Mouse (Mus musculus) liver, embryonic 13.5 days (tissue): Measurements from ENCODE around the gene Cenpx. TPM values are rescaled to one million over a fixed set of nuclear protein-coding genes. Genes with fewer than 3 reads are reported as not detected.

Experiments
- ATAC-seq: fragments of 200-750 bp; cut with Nextera tagmentation; 2 replicates; pipeline ENCODE4 v1.8.0; 2017; ENCODE audit warnings: low read depth, mild to moderate bottlenecking, moderate number of reproducible peaks, moderate library complexity
- DNase-seq: peaks from one replicate; pipeline ENCODE4 v3.0.0; 2022
- H3K27ac ChIP-seq: fragments of 300-500 bp; sonication (generic); 2 replicates; pipeline ENCODE4 v1.5.1; 2015; ENCODE audit warnings: moderate library complexity, mild to moderate bottlenecking, inconsistent platforms
- H3K27me3 ChIP-seq: fragments of 300-500 bp; sonication (generic); 2 replicates; pipeline ENCODE4 v1.6.1; 2015; ENCODE audit warnings: mild to moderate bottlenecking, inconsistent platforms
- H3K36me3 ChIP-seq: fragments of 300-500 bp; sonication (generic); 2 replicates; pipeline ENCODE4 v1.6.1; 2015; ENCODE audit warnings: mild to moderate bottlenecking, inconsistent platforms
- H3K4me1 ChIP-seq: fragments of 300-500 bp; sonication (generic); replicated peaks from 2 replicates; pipeline ENCODE4 v1.6.1; 2015; ENCODE audit warnings: inconsistent platforms
- H3K4me2 ChIP-seq: fragments of 300-500 bp; sonication (generic); 2 replicates; pipeline ENCODE4 v1.6.1; 2015; ENCODE audit warnings: inconsistent platforms, mild to moderate bottlenecking, moderate library complexity
- H3K4me3 ChIP-seq: fragments of 300-500 bp; sonication (generic); replicated peaks from 2 replicates; pipeline ENCODE4 v1.5.1; 2015; ENCODE audit warnings: mild to moderate bottlenecking, inconsistent platforms
- H3K9ac ChIP-seq: fragments of 300-500 bp; sonication (generic); 2 replicates; pipeline ENCODE4 v1.6.1; 2015; ENCODE audit warnings: mild to moderate bottlenecking, inconsistent platforms
- H3K9me3 ChIP-seq: fragments of 300-500 bp; sonication (generic); replicated peaks from 2 replicates; pipeline ENCODE4 v1.6.1; 2016; ENCODE audit warnings: inconsistent platforms
- WGBS: fragments of 180-500 bp; shearing (Covaris S2); methylation state at CpG from one replicate; pipeline ENCODE4 v1.1.7; 2015; ENCODE audit not compliant: insufficient replicate concordance; 5-methylcytosine and 5-hydroxymethylcytosine counted together
- polyA plus RNA-seq: library from polyadenylated mRNA; unstranded; fragments of >200 nt; fragmentation: Nextera tagmentation; extraction: Ambion mirVana; gene quantifications from 2 replicates; pipeline ENCODE4 v1.2.1, GENCODE M21; 2015

Gene Cenpx
- polyA plus RNA-seq, 1 experiment from 2014 or later: 126 TPM

DNA sequence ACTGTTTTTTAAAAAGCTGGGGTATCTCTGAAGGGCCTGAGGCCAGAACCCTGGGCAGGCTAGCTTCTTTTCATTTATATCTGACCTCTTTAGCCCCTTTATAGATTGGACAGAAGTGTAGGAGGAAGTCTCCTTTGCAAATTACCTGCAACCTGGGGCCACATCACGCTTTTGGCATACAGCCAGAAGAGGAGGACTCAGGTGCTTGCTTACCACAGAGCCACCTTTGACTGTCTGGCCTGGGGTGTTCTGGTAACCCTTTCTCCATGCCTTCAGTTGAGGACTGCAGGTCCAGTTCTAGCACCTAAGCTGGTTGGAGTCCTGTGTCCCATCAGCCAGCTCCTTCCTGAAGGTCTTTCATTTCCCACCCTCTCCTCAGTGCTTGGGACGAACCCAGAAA lies 4.0 kb downstream of the Cenpx start:
- Histone ChIP-seq H3K4me3 (no peak overlapping the region), H3K27ac (no peak overlapping the region), H3K27me3 (no peaks in the 10 kb centered on the region), H3K36me3 (peaks cover 27% of the 10 kb centered on the region), H3K4me2 (no peak overlapping the region), H3K4me1 (peaks cover 25% of the 10 kb centered on the region), H3K9ac (no peak overlapping the region), H3K9me3 (no peaks in the 10 kb centered on the region)
- ATAC-seq: no peak
- DNase-seq: no peak
- WGBS: 73% methylated on average over 2 of the region's 2 CpGs

DNA sequence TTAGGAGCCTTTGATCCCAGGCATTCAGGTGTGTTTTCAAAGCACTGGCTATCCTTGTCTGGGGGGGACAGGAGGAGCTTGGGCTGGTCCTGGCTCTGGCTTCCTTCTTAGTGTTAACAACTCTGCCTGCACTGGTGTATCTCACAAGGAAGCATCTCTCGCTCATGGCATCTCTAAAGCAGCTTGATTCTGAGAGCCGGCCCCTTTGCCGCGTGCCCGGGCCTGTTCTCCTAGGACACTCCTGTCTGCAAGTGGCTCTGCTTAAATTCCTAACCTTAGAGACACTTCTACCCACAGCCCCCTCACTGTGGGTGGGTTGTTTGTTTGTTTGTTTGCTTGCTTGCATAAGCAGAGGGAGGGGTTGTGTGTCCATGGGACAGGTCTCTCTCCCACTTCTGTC lies 5.6 kb downstream of the Cenpx start:
- no peak for DNase-seq
- H3K4me1 ChIP-seq: peaks cover 20% of the 10 kb centered on the region
- WGBS: 64% methylated on average over 5 of the region's 5 CpGs
- no peaks in the 10 kb centered on the region for H3K9me3 ChIP-seq
- no peak overlapping the region for H3K9ac ChIP-seq
- no peak overlapping the region for H3K27ac ChIP-seq
- no peak for ATAC-seq
- no peak overlapping the region for H3K4me2 ChIP-seq
- no peaks in the 10 kb centered on the region for H3K27me3 ChIP-seq
- H3K36me3 ChIP-seq: peaks cover 35% of the 10 kb centered on the region
- H3K4me3 ChIP-seq: no peak overlapping the region

DNA sequence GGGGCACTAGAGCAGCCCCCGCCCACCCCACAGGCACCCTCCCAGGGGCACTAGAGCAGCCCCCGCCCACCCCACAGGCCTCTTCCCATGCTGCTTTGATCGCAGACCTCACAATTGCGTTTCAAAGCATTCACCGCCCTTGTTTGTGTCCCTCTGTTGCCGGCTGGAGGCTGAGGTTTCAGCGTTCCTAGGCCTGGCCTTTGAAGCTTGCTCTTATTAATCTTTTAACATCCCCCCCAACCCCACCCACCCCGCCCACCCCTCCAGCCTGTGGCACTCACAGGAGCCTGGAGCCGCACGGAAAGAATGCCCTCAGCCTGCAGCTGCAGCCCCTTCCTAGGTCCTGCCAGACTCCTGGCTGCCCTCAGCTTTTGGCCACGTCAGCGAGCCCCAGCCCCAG lies 6.3 kb downstream of the Cenpx start:
- no peak overlapping the region for H3K4me3 ChIP-seq
- no peak for DNase-seq
- WGBS: 46% methylated on average over 11 of the region's 12 CpGs

DNA sequence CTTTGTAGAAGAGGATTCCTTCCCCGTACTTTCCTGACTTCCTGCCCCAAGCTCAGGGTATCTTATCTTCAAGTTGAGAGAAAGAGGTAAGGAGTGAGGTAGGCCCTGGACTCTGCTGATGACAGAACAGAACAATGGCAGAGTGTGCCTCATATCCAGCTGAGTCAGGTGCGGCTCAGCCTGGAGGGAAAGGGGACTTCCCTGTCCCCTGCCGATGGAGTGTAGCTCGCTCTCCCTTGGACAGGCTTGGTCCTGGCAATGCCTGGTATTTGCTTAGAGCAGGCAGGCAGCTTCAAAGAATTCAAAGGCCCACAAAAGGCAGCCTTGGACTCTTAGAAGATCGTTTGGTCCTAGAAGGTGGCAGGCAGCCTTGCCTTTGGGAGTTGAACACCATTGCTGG lies 7.4 kb downstream of the Cenpx start:
- Histone ChIP-seq H3K9me3 (no peaks in the 10 kb centered on the region), H3K4me1 (peaks cover 10% of the 10 kb centered on the region), H3K4me2 (no peak overlapping the region), H3K27ac (no peak overlapping the region), H3K27me3 (no peaks in the 10 kb centered on the region), H3K36me3 (peaks cover 41% of the 10 kb centered on the region), H3K4me3 (no peak overlapping the region), H3K9ac (no peak overlapping the region)
- ATAC-seq (no peak), DNase-seq (no peak)
- WGBS: 68% methylated on average over 5 of the region's 5 CpGs

More for the DNA sequence above, 6.3 kb downstream of the Cenpx start:
- Histone ChIP-seq H3K4me1 (peaks cover 12% of the 10 kb centered on the region), H3K36me3 (peaks cover 39% of the 10 kb centered on the region), H3K9ac (no peak overlapping the region), H3K4me2 (no peak overlapping the region), H3K27me3 (no peaks in the 10 kb centered on the region), H3K27ac (no peak overlapping the region), H3K9me3 (no peaks in the 10 kb centered on the region)
- no peak for ATAC-seq

DNA sequence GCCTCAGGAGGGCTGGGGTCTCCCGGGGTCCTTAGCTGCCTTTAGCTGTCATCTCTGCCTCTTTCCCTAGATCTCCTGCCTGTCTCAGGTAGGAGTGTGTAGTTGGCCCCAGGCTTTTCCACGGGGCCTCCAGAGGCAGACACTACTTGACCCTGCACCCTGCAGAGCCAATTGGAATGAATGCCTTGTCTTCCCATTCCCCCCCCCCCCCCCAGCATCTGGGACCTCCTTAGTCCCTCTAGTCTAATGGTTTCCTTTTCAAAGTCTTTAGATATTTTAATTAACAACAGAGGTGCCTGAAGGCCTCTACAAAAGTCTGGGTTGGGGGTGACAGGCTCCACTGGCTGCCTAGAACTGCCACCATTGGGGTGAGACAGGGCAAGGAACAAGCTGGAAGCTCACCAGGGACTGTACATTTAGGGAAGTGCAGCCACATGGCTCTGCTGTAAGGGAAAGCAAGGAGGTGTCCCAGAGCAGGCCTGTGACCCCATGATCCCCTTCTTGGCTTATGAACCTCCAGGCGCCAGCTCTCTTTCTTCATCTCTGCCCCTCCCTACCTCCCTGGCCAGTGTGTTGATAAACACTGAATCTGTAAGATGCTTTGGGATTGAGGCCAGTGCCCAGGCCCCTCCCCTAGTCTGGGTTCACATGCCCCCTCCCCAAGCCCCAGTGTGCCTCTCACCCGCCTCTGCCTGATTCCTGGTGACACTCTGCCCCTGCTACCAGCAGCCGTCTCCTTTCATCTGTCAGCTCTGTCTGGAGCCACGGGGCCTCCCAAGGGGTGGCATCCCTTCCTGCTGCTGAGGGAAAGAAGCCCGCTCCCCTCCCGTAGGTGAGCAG lies 8.8 kb downstream of the Cenpx start:
- Histone ChIP-seq H3K27me3 (no peaks in the 10 kb centered on the region), H3K27ac (no peak overlapping the region), H3K9me3 (no peaks in the 10 kb centered on the region), H3K4me3 (no peak overlapping the region), H3K36me3 (peaks cover 35% of the 10 kb centered on the region), H3K9ac (no peak overlapping the region), H3K4me2 (no peak overlapping the region), H3K4me1 (peaks cover 10% of the 10 kb centered on the region)
- WGBS: 53% methylated on average over 8 of the region's 8 CpGs
- ATAC-seq: no peak
- DNase-seq: no peak

DNA sequence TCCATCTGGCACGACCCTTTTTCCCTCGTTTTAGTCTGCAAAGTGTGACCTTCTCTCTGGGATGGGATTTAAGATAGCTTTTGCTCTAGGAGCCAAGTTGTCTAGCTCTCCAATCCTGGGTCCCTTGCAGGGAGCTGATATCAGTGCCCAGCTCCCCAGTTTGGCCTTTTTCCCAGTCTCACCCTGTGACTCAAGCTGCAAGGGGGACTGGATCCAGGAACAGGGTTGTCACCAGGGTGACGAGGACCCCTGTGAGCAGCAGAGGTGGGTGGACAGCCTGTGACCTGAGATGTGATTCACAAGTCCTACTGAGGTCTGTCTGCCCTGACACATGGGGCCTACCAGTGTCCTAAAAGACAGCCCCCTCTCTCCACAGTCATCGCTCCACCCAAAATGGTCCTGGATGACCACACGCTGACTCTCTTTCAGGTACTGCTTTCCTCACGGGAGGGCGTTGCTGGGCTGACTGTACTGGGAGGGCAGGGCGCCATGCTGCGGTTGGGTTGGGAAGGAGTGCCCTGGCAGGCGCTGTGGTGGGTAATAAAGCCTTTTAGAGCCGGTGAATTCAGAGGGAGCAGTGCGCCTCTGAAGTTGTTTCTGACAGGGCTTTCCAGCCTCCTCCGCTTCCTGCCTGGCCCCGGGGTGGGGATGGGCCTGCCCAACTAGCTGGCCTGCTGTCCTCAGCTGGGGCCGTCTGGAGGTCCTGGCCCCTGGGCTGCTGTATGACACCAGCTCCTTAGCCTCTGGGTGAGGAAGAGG lies 9.7 kb downstream of the Cenpx start:
- no peaks in the 10 kb centered on the region for H3K9me3 ChIP-seq
- no peak overlapping the region for H3K9ac ChIP-seq
- no peak overlapping the region for H3K27ac ChIP-seq
- H3K4me3 ChIP-seq: no peak overlapping the region
- DNase-seq: no peak
- no peaks in the 10 kb centered on the region for H3K27me3 ChIP-seq
- WGBS: 76% methylated on average over 15 of the region's 15 CpGs
- peaks cover 34% of the 10 kb centered on the region for H3K36me3 ChIP-seq
- no peak for ATAC-seq
- H3K4me2 ChIP-seq: no peak overlapping the region
- H3K4me1 ChIP-seq: peaks cover 10% of the 10 kb centered on the region

DNA sequence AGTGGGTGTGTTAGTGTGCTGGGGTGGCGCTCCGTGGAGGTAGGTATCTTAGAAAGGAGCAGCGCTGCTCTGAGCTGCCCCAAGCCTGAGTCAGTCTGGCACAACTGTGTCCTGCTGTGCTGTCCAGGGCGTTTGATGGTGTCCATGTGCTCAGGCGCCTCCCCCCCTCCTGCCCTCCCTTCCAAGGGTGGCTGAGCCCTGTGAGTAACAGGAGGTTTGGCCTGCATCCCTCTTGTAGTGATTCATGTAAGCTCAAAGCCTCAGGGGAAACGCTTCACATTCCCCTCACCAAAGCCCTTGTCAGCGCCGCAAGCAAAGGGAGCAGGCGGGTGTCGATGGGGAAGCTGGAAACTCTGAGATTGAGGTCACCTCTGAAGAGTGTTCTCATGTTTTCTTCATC lies 15.8 kb downstream of the Cenpx start:
- no peak overlapping the region for H3K4me3 ChIP-seq
- H3K27me3 ChIP-seq: no peaks in the 10 kb centered on the region
- H3K4me1 ChIP-seq: 0 out of 2 replicates have a peak, but pooled peaks cover 10% of the 10 kb centered on the region
- WGBS: 82% methylated on average over 10 of the region's 10 CpGs
- H3K9me3 ChIP-seq: 0 out of 2 replicates have a peak, but pooled peaks cover 4% of the 10 kb centered on the region
- peaks cover 42% of the 10 kb centered on the region for H3K36me3 ChIP-seq
- ATAC-seq (no peak), DNase-seq (no peak)
- no peak overlapping the region for H3K9ac ChIP-seq
- H3K4me2 ChIP-seq: no peak overlapping the region
- no peak overlapping the region for H3K27ac ChIP-seq

DNA sequence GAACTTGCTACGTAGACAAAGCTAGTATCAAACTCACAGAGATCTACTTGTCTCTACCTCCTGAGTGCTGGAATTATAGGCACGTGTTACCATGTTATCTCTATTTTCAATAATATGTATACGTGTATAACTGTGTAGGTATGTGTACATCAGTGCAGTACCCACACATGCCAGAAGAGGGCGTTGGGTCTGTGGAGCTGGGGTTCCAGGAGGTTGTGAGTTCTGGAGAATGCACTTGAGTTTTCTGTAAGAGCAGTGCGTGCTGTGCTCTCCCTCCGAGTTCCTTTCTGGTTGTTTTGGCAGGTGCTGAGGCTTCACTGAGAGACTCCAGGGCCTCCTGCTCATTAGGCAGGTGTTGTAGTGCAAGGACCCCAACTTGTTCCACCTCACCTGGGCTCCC lies 17.0 kb downstream of the Cenpx start:
- H3K9me3 ChIP-seq: 0 out of 2 replicates have a peak, but pooled peaks cover 4% of the 10 kb centered on the region
- H3K4me2 ChIP-seq: no peak overlapping the region
- H3K27me3 ChIP-seq: no peaks in the 10 kb centered on the region
- no peak overlapping the region for H3K9ac ChIP-seq
- H3K27ac ChIP-seq: no peak overlapping the region
- WGBS: 79% methylated on average over 6 of the region's 6 CpGs
- ATAC-seq: no peak
- H3K36me3 ChIP-seq: peaks cover 33% of the 10 kb centered on the region
- 0 out of 2 replicates have a peak, but pooled peaks cover 11% of the 10 kb centered on the region for H3K4me1 ChIP-seq
- H3K4me3 ChIP-seq: no peak overlapping the region
- no peak for DNase-seq

DNA sequence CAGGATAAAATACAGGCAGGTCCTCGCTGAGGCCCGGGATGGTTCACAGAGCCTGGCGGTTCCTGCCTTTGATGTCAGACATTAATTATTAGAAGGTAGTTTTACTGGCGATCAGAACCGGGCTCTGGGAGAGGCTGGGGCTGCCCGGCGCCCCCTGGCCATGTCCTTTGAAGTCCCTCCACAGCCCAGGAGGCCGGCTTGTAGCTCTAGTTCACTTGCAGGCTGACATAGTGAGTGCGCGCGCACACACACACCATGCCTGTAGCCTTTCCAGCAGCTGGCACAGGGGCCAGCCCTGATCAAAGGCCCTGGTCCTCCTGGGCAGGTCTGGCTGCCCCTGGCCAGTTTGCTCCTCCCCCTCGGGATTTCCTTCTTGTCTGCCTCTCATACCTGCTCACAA lies 17.9 kb downstream of the Cenpx start:
- H3K4me1 ChIP-seq: 0 out of 2 replicates have a peak, but pooled peaks cover 13% of the 10 kb centered on the region
- no peak overlapping the region for H3K4me2 ChIP-seq
- H3K9ac ChIP-seq: no peak overlapping the region
- H3K36me3 ChIP-seq: peaks cover 27% of the 10 kb centered on the region
- DNase-seq: no peak
- 78% methylated on average over 12 of the region's 12 CpGs for WGBS
- 0 out of 2 replicates have a peak, but pooled peaks cover 4% of the 10 kb centered on the region for H3K9me3 ChIP-seq
- H3K27ac ChIP-seq: no peak overlapping the region
- H3K27me3 ChIP-seq: no peaks in the 10 kb centered on the region
- no peak for ATAC-seq
- no peak overlapping the region for H3K4me3 ChIP-seq

DNA sequence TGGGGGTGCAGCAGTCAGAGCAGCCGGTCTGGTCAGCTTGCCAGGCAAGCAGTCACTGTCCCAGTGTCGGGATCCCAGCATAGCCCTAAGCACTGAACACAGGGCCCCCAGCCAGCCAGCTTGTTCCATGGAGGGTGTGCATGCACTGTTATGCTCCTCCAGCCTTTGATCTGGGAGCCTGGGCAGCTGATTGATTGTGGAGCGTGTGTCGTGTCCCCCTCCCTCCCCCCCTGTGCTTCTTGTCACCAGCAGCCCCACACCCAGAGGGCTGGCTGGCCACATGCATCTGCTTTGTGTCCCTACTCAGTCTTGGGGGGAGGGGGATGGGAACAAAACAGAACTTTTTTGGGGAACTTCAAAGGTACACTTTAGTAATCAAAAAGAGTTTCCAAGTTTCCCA lies 18.4 kb downstream of the Cenpx start:
- Histone ChIP-seq H3K9ac (no peak overlapping the region), H3K9me3 (0 out of 2 replicates have a peak, but pooled peaks cover 4% of the 10 kb centered on the region), H3K36me3 (peaks cover 31% of the 10 kb centered on the region), H3K4me1 (0 out of 2 replicates have a peak, but pooled peaks cover 13% of the 10 kb centered on the region), H3K4me2 (no peak overlapping the region), H3K4me3 (no peak overlapping the region), H3K27ac (no peak overlapping the region), H3K27me3 (no peaks in the 10 kb centered on the region)
- DNase-seq: no peak
- 65% methylated on average over 4 of the region's 4 CpGs for WGBS
- no peak for ATAC-seq

DNA sequence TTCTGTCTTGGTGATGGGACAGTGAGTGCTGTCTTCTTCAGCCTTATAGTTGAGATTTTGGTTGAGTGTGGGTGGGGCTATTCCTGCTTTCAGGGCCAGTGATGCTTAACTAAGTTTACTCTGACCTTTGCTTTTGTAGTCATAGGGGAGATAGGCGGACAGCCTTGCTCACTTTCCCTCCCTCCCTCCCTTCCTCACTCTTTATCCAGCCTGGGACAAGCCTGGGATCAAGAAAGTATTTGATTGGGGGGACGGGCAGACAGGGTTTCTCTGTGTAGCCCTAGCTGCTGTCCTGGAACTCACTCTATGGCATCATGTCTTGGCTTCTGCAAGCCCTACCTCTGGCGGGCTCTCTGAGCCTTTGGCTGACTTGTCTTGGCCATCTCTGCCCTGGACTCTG lies 20.1 kb downstream of the Cenpx start:
- H3K27me3 ChIP-seq: no peaks in the 10 kb centered on the region
- H3K9ac ChIP-seq: no peak overlapping the region
- 67% methylated on average over 3 of the region's 3 CpGs for WGBS
- peaks cover 35% of the 10 kb centered on the region for H3K36me3 ChIP-seq
- 0 out of 2 replicates have a peak, but pooled peaks cover 4% of the 10 kb centered on the region for H3K9me3 ChIP-seq
- DNase-seq (no peak), ATAC-seq (no peak)
- H3K4me1 ChIP-seq: 0 out of 2 replicates have a peak, but pooled peaks cover 13% of the 10 kb centered on the region
- H3K4me3 ChIP-seq: no peak overlapping the region
- H3K27ac ChIP-seq: no peak overlapping the region
- H3K4me2 ChIP-seq: no peak overlapping the region
